Mouse (Mus musculus) G1E (cell line): ENCODE data around the gene Hprt.

Experiments
- CTCF ChIP-seq: IDR thresholded peaks from 2 replicates; pipeline ENCODE4 v1.5.1; 2012; ENCODE audit warnings: low read depth, low read length, inconsistent platforms, mixed read lengths
- GATA1 ChIP-seq: IDR thresholded peaks from 2 replicates; pipeline ENCODE4 v1.6.1; 2012; ENCODE audit warnings: borderline replicate concordance, low read length, inconsistent platforms, mixed read lengths
- POLR2AphosphoS5 ChIP-seq: IDR thresholded peaks from 2 replicates; pipeline ENCODE4 v1.6.1; 2012; ENCODE audit warnings: low read depth, low read length, inconsistent platforms; ENCODE audit not compliant: insufficient replicate concordance
- TAL1 ChIP-seq: conservative IDR thresholded peaks from 2 replicates; pipeline ENCODE4 v1.6.1; 2012; ENCODE audit warnings: low read depth, low read length, inconsistent platforms, mixed read lengths

- no peak for TF ChIP-seq CTCF
- no peak for TF ChIP-seq GATA1
- no peak for TF ChIP-seq TAL1
- no peak for TF ChIP-seq POLR2AphosphoS5
These were observed 70.7 kb downstream of the Hprt start for GRCm38 (mm10) chrX:53058459-53059280.
